Mouse (Mus musculus): ENCODE measurements around the gene Vmn2r-ps159. TPM values are rescaled to one million over a fixed set of nuclear protein-coding genes. Genes with fewer than 3 reads are reported as not detected.
"Not testable (repeated sequence)": the region's sequence is repeated elsewhere in the genome, so short reads cannot be mapped to it uniquely, and the experiment has no call there.

The Vmn2r-ps159 gene
- polyA plus RNA-seq (2012; rRNA removed): not detected in 2 replicates

DNA sequence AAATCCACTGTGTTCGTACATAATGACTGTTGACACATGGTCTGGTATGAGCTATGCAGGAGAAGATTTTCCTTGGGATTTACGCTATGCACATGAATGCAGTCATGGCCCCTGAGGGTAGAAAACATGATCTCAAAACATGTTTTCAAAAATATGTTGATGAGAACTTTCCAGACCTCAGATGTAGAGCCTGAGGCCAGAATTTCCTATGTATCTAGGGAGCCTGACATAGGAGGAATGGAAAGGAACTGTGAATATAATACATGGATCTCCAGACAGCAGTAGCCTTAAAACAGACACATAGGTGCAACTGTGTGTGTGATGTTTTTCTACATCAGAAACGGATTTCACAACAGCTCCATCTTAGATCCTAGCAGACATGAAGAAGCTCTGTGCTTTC is at the start of gene Vmn2r-ps159:
Gene Vmn2r-ps159, plus strand, starts transcription at position 301 of the 400 bp plus-strand sequence.
- WGBS: 69% methylated on average over 3 of the region's 3 CpGs
- not testable (repeated sequence) for DNase-seq (ENCODE audit: low read depth, low spot score)

- whole genome bisulfite sequencing: 76% methylated on average over 4 of the region's 4 CpGs
- DNase-seq (ENCODE audit: low read depth, low spot score): not testable (repeated sequence)
Measured at GRCm38 (mm10) chr4:156341601-156342504, 10.9 kb downstream of the Vmn2r-ps159 start.

DNA sequence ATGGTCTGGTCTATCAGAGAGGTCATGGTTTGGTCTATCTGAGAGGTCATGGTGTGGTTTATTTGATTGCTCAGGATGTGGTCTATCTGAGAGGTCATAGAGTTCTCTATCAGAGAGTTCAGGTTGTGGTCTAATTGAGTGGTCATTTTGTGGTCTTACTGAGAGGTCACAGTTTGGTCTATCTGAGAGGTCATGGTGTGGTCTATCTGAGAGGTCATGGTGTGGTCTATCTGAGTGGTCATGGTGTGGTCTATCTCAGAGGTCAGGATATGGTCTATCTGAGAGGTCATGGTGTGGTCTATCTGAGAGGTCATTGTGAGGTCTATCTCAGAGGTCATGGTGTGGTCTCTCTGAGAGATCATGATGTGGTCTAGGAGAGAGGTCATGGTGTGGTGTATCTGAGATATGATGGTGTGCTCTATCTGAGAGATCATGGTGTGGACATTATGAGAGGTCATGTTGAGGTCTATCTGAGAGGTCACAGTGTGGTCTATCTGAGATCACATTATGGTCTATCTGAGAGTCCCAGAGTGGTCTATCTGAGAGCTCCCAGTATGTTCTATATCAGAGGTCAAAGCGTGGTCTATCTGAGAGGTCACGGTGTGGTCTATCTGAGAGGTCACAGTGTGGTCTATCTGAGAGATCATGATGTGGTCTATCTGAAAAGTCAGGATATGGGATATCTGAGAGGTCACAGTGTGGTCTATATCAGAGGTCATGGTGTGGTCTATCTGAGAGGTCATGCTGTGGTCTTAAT is 11.8 kb downstream of the Vmn2r-ps159 start:
- WGBS: 77% methylated on average over 2 of the region's 2 CpGs
- peak; percentile 32 for DNase-seq (ENCODE audit: low read depth, low spot score)

GRCm38 (mm10) chr4:156343332-156343731 is 12.4 kb downstream of the Vmn2r-ps159 start:
- no peak for DNase-seq (ENCODE audit: low read depth, low spot score)
- WGBS: 85% methylated on average over 1 of the region's 1 CpGs

DNA sequence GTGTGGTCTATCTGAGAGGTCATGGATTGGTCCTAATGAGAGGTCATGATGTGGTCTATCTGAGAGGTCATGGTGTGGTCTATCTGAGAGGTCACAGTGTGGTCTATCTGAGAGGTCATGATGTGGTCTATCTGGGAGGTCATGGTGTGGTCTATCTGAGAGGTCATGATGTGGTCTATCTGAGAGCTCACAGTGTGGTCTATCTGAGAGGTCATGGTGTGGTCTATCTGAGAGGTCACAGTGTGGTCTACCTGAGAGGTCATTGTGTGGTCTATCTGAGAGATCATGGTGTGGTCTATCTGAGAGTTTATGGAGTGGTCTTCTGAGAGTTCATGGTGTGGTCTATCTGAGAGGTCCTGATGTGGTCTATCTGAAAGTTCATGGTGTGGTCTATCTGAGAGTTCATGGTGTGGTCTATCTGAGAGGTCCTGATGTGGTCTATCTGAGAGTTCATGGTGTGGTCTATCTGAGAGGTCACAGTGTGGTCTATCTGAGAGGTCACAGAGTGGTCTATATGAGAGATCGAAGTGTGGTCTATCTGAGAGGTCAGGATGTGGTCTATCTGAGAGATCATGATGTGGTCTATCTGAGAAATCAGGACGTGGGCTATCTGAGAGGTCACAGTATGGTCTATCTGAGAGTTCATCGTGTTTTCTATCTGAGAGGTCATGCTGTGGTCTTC is 26.0 kb downstream of the Vmn2r-ps159 start:
- WGBS: 64% methylated on average over 3 of the region's 3 CpGs
- not testable (repeated sequence) for DNase-seq (ENCODE audit: low read depth, low spot score)

Other genes starting within 250 kb of the Vmn2r-ps159 start
- gene 9430015G10Rik, start 221.1 kb upstream of the Vmn2r-ps159 start, polyA plus RNA-seq (2012; rRNA removed): 17.1 and 21.9 TPM in 2 replicates
- 0.22 and 0.25 TPM in 2 replicates for gene Rnf223, start 200.6 kb upstream of the Vmn2r-ps159 start, polyA plus RNA-seq (2012; rRNA removed)
- gene Agrn, start 133.6 kb upstream of the Vmn2r-ps159 start, polyA plus RNA-seq (2012; rRNA removed): 50.8 and 87.5 TPM in 2 replicates
- 31.7 and 56.0 TPM in 2 replicates for gene Isg15, start 130.3 kb upstream of the Vmn2r-ps159 start, polyA plus RNA-seq (2012; rRNA removed)
- 1.9 and 2.9 TPM in 2 replicates for gene AW011738, start 127.8 kb upstream of the Vmn2r-ps159 start, polyA plus RNA-seq (2012; rRNA removed)
- 0.14 and 0.20 TPM in 2 replicates for gene Perm1, start 115.2 kb upstream of the Vmn2r-ps159 start, polyA plus RNA-seq (2012; rRNA removed)
- 35.2 and 48.1 TPM in 2 replicates for gene Plekhn1, start 96.2 kb upstream of the Vmn2r-ps159 start, polyA plus RNA-seq (2012; rRNA removed)
- gene Noc2l, start 95.1 kb upstream of the Vmn2r-ps159 start, polyA plus RNA-seq (2012; rRNA removed): 65.2 and 67.2 TPM in 2 replicates
- gene Samd11, start 75.4 kb upstream of the Vmn2r-ps159 start, polyA plus RNA-seq (2012; rRNA removed): 0.06 and 0.30 TPM in 2 replicates